Mouse (Mus musculus): ENCODE measurements around the gene Nrp2.

DNA sequence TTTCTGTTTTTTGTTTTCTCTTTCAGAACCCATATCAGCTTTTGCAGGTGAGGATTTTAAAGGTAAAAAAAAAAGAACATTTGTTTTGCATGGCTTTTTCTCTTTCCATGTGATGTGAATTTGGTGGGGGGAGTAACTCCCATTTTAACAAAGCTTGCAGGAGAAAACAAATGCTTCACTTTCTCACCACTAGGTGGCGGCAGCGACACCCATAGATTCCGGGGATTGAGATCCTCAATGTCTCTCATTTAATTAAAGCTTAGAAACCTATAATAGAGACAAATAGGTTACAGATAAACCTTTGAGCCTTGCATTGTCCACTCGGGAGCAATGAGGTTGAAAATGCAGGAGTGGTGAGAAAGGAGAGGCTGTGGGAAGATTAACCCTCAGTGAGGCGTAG, 83.2 kb downstream of the Nrp2 start:
- TF ChIP-seq CTCF (IDR thresholded peaks at IDR 0.05; ENCODE audit: low read depth, low read length) (no peak), POLR2A (IDR thresholded peaks at IDR 0.05; ENCODE audit: borderline replicate concordance, low read depth, low read length) (no peak)

All from bone marrow macrophage, adult 2 months (primary cell).